Mouse (Mus musculus): ENCODE data around the gene Cs.

DNA sequence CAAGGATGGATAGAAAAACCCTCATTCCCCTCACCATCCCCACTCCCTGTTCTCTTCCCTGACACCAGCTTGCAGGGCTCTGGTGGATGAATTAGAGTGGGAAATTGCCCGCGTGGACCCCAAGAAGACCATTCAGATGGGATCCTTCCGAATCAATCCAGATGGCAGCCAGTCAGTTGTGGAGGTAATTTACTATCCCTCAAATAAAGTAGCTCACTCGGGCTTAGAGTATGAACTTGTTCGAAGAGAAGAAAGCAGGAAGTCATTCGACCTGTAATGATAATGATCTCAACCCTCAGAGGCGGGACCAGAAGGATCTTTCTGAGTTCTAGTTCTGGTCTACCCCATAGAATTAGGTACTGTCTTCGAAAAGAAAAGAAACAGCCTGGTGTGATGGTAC, 14.0 kb upstream of the Cs start:
- TF ChIP-seq EP300 (IDR thresholded peaks at IDR 0.05; ENCODE audit: low read depth) = no peak
- TF ChIP-seq CTCF (IDR thresholded peaks at IDR 0.05; ENCODE audit: low read depth) = no peak
